Mouse (Mus musculus) right cerebral cortex, postnatal 4 days (tissue): ENCODE data around the gene Parp3.
"Not testable (repeated sequence)": the region's sequence is repeated elsewhere in the genome, so short reads cannot be mapped to it uniquely, and the experiment has no call there.

Experiments used
- DNase-seq: peaks from one replicate; pipeline ENCODE4 v3.0.0-alpha.2; 2022

Gene Parp3

DNA sequence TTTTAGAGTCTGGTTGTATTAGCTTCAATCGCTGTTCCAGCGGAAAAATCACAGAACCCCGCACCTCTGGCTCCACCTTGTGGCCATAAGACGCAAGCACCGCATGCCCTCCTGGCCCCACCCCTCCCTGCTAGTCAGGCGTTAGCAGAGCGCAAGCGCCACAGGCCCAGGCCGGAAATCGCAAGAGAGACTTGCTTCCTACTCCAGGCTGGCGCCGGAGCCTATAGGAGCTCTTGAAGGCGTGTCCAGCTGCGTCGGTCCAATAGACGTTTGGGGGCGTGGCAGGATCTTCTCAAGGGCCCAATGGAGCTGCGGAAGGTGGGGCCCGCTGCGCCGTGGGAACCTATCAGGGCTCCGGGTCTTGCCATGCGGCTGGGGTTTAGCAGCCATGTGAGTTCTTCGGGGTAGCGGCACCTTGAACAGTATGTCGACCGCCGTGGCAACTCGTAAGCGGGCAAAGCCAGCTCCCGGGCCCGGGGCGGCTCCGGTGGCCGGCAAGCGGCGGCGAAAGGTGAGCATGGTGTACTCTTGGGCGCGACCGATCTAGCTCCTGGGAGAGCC lies at the start of gene Parp3:
Parp3 (minus strand) TSS at position 26 of the 561 bp plus-strand sequence.
- DNase-seq, result peak; percentile 95

DNA sequence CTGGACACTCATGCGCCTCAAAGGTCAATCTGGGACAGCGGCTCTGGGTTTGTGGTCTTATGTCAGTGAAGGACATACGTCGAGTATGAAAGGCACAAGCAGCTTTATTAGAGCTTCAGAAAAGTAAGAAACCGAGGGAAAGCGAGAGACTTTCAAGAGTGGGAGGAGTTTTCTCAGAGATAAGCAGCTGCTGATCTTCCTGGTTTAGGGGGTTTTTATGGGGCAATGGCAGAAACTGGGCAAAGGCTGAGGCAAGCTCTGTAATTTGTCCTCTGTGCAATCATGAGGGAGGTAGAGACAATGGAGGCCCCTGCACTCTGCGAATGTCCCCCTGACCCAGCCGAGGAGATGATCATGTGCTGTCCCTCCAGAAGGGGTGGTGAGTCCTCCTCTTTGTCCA lies 43.2 kb upstream of the Parp3 start:
- DNase-seq, result no peak

DNA sequence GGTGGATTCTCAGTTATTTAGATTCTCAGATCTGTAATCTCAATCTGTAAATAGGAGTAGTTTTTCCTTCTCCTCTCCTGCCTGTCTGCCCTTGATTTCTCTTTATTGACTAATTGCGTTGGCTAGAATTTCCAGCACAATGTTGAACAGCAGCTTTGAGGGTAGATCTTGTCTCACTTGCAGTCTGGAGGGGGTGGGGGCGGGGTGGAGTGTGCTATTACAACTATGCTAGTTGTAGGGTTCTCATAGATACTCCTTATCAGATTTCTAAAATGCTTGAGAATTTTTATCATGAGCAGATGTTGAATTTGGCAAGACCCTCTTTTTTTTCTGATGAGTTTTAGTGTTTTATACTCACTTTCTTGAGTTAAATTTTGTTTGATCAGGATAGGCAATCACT lies 42.7 kb upstream of the Parp3 start:
- DNase-seq, result no peak

DNA sequence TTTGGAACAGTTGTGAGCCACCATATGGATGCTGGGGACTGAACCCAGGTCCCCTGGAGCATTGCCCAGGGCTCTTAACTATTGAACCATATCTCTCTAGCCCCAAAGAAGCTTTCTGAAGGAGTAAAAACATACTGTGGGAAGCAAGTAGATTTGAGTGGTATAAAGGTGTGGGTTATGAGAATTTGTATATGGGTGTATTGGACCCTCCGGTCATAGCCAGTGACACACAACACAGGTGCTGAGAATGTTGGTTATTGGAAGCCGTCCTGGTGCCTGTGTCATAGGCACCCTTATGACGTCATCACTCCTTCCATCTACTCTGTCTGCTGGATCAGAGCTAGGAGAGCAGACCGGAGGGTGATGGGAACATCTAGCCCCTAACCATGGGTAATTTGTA lies 37.5 kb upstream of the Parp3 start, which contains the start of gene Iqcf5:
Iqcf5 (plus strand) TSS at position 301 of the 400 bp plus-strand sequence.
- no peak for DNase-seq

DNA sequence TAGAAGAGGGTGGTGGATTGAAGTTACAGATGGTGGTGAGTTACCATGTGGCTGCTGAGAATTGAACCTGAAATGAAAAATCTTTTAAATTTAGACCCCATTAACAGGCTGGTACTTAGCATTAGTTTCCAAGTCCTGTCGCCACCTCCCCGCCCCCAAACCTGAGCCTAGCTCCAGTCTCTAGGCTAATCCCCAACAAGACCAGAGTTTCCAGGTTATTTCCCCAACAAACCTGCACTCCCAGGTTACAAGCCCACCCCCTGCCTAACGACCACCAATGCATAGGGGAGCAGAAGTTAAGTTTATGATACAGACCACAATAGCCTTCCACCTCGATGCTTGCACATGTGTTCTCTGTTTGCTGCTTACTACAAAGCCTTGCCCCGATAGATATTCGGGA lies 36.8 kb upstream of the Parp3 start:
- no peak for DNase-seq

DNA sequence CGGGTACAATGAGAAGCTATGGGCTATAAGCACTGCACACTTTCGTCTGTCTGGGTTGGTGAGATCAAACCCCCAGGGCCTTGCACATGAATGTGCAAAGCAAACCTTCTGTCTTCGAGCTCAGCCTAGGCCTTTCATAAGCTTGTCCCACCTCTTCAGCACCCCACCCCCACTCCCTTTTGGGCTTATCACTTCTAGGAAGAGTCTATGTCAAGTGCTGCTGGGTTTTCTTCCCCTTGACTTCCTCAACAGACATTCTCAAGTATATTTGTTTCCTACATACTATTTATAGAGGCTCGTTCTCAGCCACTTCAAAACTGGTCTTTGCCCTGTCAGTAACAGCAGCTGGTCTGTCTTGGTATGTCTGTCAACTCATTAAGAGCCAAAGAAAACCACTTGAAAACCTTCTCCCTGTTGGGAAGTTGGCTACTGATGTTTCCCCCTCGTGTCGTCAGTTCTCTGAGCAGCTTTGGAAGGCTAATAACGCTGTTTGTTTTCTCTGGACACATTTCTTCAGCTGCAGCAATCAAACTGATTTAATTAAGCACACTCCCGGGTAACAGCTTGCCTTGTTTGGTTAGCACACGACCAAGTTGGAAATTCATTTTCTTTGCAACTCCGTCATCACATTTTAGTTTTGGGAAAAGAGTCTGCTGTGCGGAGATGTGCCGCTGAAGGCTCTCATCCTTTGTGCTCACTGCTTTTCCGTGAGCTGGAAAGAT lies 36.1 kb upstream of the Parp3 start:
- peak; percentile 19 for DNase-seq

DNA sequence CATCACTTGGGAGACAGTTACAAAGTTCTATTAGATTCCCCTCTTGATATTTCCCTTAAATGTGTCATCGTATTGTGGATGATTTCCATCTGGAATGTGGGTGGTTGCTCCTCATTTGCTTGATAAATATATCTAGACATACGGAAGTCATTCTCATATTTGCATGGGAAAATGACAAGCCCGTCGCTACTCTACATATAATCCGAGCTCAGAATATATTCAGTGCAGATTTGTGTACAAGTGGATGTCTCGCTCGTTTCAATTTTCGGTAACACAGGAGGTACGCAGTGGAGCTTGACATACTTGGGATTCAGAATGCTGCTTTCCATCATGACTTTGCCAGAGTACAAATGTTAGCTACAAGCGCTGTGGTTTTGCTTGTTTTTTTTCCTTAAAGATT lies 32.6 kb upstream of the Parp3 start:
- no peak for DNase-seq

DNA sequence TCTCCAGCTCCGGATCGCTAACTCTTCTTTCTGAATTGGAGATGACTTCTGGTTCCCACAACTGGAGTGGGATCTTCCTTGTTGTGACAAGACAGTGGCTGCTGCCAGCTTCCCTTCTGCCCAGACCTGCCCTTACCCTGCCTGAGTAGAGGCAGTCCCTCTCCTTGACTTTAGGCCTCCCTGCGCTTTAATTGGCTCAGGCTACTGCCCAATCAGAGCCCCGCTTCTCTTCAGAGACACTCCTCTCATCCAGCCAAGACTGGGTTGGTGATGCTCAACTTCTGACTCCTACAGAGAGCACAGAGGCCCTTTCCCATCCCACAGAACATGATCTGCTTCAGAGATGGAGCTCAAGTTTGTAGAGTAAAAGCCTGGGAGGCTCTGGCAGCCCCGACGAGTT lies 27.5 kb upstream of the Parp3 start:
- no peak for DNase-seq

DNA sequence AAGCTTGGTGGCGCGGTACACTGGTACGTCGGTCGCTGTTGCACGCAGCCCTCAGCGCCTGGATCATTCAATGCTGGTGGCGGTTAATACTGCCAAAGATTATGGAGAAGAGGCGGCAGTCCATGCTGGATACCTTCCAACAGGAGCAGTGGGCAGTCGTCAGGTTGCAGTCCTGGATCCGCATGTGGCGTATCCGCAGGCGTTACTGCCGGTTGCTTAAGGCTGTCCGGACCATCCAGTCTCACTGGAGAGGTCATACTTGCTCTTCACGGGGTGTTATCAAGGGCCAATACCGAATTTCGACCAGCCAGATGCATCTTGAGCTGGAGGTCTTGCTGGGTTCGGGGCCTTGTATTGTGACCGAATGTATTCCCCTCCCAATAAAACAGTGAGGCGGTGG lies 25.1 kb upstream of the Parp3 start:
- no peak for DNase-seq

DNA sequence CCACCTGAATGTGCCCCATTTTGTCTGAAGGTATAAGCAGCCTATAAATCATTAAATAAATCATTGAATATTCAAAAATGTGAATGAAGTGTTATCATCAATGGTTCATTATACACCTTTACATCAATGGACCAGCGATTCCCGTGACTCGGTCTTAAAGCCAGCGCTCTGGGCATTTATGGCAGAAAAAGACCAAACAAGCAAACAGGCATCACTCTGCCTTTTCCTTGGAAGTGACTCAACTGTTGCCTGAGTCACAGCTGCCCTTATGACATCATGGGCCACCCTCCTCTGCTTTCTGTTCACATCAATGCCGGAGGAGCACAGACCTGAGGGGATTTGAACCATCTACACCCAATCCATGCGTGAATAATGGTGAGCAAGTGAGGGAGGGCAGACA lies 22.9 kb upstream of the Parp3 start, which contains the start of gene Iqcf1:
Iqcf1 (plus strand) TSS at position 301 of the 400 bp plus-strand sequence.
- no peak for DNase-seq

DNA sequence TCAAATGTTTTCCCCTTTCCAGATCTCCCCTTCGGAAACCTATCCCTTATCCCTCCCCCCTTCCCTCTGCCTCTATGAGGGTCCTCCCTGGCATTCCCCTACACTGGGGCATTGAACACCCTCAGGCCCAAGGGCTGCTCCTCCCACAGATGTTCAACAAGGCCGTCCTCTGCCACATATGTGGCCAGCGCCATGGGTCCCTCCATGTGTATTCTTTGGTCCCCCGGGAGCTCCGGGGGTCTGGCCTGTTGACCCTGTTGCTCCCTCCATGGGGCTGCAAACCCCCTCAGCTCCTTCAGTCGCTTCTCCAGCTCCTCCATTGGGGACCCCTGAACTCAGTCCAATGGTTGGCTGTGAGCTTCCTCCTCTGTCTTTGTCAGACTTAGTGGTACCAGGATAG lies 10.9 kb upstream of the Parp3 start:
- DNase-seq, result not testable (repeated sequence)

DNA sequence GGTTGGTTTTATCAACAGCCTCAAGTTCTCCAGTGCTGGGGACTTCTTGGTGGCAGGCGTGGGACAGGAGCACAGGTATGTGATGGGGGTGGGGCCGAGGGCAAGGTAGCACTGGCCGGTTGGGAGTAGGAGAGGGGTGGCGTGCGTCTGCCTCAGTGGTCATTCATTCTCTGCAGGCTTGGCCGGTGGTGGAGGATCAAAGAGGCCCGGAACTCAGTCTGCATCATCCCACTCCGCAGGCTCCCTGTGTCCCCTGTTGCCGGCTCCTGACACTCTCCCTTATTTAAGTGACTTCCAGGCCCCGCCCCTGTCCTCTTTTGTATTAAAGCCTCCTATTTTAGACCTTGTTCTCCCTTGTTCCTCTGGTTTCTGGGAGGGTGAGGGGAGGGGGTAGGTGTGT lies 8.3 kb upstream of the Parp3 start:
- DNase-seq, result no peak

DNA sequence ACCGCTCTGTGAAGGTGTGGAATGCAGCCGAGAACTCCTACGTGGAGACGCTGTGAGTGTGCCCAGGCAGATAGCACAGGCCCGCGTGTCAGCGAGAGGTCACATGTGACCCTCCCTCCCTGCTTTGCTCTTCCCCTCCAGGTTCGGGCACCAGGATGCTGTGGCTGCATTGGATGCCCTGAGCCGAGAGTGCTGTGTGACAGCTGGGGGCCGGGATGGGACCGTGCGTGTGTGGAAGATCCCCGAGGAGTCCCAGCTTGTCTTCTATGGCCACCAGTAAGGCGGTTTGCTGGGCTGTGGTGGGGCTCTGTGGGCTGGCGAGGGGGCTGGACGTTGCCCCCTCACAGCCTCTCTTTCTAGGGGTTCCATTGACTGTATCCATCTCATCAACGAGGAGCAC lies 6.9 kb upstream of the Parp3 start:
- no peak for DNase-seq

DNA sequence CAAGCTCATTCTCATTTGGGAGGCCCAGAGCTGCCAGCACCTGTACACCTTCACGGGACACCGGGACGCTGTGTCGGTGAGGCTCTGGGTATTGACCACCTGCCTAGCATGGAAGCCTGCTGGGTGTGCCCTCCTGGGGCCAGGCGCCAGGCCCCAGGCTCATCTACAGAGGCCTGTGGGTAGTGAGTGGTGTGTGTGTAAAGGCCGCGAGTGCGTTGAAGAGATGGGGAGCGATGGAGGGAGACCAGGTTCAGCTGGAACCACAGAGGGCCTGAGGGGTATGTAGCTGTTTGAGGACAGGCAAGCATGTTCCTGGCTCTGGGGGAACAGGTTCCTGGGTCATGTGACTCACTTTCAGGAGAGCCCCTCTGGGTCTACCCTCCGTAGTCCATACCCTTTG lies 6.4 kb upstream of the Parp3 start:
- DNase-seq, result no peak

DNA sequence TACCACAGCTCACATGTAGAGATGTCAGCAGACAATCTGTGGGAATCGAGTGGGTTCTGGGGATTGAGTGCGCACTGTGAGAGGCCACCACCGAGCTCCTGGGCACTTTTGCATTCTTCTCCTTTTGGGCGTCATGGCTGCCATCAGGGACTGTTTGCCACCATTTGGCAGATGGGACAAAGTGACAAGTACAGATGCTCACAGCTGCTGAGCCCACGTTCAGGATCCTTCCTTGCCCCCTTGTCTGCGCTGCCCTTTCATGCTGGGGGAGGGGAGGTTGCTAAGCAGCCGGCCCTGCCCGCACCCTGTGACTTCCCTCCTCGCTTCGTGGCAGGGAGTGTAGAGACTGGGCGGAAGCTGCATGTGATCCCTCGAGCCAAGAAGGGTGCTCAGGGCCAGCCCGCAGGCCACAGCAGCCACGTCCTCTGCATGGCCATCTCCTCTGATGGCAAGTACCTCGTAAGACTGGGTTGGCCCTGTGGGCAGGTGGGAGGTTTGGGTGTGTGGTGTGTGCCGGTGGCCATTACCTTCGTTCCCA lies 5.9 kb upstream of the Parp3 start:
- DNase-seq, result no peak

DNA sequence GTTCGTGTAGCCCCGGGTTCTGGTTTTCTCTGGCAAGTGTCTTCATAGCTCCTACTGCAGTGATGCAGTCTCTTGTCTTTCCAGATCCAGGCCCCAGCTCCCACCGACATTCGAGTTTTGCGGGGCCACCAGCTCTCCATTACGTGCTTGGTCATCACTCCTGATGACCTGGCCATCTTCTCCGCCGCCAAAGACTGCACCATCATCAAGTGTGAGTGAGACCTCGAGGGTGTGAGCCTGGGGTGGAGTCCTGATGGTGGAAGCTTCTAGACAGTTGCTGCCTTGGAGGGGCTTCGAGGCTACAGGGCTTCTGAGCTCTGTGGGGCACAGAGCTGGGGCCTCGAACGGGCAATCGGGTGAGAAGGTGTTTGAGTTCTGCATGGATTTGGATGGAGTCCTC lies 4.9 kb upstream of the Parp3 start:
- DNase-seq, result no peak

DNA sequence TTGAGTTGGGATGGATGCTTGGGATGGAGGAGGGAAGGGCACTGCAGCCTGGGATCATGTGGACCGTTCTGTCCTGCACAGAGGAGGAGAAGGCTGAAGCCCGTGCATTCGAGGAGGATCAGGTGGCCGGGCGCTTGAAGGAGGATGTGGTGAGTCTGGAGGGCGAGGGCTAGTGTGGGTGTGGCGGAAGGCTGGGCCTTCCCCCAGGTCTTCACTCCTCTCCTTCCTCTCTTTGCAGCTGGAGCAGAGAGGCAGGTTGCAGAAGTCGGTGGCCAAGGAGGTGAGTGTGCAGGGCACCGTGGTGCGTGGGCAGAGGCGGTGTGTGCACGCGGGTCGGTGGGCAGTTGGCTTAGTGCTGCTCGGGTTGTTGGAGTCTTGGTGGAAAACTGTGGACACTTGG lies 4.3 kb upstream of the Parp3 start:
- DNase-seq, result no peak

DNA sequence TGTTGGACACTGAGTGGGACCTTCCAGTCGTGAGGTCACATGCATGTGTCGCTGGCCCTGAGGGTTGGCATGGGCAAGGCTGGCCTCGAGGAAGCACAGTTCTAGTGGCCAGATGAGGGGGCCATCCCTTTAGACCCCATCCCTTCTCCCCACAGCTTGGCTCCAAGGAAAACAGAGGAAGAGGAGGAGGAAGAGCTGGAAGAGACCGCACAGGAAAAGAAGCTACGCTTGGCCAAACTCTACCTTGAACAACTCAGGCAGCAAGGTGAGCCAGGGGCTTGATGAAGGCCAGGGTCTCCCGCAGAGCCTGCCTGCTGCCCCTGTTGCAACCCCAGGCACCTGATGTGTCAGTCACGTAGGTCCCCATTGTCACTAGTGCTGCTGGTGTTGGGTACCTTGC lies 3.8 kb upstream of the Parp3 start:
- no peak for DNase-seq

DNA sequence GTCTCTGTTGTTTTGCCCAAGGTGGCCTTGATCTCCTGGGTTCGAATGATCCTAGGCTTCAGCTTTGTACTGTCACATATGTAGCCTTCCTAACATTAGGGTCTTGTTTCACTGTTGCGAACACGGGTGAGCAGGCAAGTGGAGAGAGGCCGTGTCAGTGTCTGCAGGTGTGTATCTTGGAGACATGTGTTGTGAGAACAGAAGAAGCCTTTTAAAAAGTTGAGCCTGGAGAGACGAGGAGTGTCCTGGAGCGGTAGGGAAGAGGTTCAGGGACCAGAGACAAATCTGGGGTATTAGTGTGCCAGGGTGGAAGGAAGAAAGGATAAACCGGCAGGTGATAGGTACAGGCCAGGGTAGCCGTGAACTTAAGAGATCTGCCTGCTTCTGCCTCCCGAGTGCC lies 1.4 kb upstream of the Parp3 start:
- no peak for DNase-seq

DNA sequence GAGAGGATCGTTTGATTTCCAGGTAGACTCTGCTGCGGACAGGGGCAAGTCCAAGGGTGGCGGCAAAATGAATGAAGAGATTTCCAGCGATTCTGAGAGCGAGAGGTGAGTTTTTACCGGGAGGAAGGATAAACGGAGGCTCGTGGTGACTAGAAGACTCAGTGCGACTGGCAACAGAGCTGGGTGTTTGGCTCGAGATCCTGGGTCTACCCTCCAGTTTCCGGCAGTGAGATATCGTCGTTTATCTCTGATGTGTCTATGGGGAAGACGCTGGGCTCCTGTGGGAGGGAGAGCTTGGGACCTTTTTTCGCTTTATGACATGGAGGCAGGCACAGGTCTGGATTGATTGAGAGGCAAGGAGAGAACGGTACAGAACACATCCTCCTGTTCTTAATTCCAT lies 900 bp upstream of the Parp3 start:
- DNase-seq, result peak; percentile 3

DNA sequence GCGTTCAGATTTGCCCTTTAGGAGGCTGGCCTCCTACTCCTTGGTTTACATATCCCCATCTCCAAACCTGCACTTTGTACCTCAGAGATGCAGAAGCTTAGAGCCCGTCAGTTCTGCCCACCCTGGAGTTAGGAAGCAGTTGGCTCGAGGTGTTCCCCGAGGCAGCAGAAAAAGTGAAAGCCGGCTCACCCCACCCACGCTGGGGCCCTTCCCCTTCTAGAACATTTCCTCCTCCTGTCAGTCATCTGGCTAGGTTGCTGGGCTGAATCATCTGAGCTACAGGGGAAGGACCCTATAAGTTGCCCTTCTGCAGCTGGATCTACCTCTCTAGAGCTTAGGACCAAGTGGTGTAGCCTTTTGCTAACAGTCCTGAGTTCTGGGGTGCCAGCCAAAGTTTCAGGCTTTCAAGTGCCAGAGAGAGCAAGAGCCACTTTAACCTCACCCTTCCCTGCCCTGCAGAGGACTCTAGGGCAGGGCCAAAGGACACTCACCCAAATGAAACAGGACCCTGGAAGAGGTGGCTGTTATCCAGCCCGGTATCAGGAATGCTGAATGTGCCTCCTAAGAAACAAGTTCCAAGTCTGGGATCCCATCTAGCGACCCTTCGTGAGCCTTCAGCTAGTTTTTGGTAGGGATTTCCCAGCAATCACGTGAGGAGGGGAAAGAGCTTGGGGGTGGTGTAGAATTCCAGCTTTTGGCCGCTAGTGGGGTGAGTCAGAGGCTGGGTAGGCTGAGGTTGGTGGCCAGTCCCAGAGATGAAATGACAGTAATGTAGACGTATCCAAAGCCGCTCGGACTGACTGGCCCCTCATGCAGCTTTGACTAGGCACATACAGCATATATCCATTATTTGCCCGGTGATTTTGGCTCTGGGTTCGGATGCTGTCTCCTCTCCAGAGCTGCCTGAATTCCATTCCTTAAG lies 486 bp downstream of the Parp3 start:
- peak; percentile 11 for DNase-seq

DNA sequence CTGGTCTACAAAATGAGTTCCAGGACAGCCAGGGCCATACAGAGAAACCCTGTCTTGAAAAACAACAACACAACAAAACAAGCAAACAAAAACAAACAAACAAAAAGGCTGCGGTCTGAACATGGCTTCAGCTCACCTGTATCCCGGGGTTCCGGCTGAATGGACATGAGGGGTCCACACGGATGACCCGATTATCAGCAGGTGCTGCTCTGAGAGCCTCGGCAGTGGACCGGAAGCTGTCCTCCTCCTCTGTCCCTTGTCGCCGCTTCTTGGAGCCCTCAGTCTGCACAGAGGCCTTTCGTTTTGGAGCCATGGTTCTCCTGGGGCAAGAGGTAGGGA lies 1.1 kb downstream of the Parp3 start, which contains the start of gene Rrp9:
Rrp9 (plus strand) TSS at position 301 of the 339 bp plus-strand sequence.
- peak; percentile 3 for DNase-seq

DNA sequence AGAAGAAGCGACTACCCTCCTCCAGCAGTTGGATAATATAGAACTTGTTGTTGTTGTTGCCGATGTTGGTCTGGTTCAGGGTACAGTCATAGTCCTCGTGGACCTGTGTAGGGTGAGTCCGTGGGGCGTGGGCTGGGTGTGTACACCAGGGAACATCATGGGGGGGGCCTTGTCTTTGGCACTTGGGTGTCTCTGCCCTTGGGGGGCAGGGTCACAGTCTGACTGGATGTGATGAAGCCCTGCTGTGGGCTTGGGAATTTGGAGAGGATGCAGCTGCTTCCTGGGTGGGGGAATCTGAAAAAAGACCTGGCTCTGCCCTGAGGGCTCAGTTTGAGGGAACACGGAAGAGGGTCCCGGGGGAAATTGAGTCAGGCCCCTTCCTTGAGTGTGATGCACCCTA lies 1.7 kb downstream of the Parp3 start:
- peak; percentile 9 for DNase-seq

DNA sequence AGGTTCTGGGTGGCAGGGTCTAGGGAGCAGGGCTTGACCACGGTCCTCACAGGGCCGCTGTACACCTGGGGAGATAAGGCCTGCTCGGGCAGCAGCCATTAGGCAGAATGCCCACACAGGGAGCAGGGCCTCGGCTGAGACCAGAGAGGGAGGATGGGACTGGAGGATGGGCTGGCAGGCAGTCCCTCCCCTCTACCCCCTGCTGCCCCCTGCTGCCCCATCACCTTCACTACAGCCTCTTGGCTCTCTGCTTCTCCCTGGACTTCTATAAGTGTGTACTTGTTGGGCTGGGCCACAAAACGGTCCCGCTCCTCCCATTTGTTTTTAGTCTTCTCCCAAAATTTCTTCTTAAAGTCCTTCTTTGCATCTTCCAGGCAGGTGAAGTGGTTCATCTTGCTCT lies 2.3 kb downstream of the Parp3 start:
- peak; percentile 61 for DNase-seq
